Mouse (Mus musculus) heart, adult 2 months (tissue): ENCODE data around the gene Lurap1l. TPM values are rescaled to one million over a fixed set of nuclear protein-coding genes. Genes with fewer than 3 reads are reported as not detected.
A peak's percentile ranks its signal among the peaks of the same experiment; 100 is the strongest.

Experiments used
- DNase-seq, 2 experiments: peaks; one replicate each; pipeline ENCODE4 v3.0.0; 2021
- H3K27ac ChIP-seq: fragments of 200-600 bp; 2 replicates; pipeline ENCODE4 v1.8.1; 2022
- H3K27me3 ChIP-seq: fragments of 200-500 bp; 2 replicates; pipeline ENCODE4 v1.6.1; 2012; ENCODE audit warnings: mild to moderate bottlenecking, low read length, inconsistent platforms, mixed read lengths; ENCODE audit not compliant: control insufficient read depth, insufficient read depth
- H3K36me3 ChIP-seq: fragments of 200-500 bp; 2 replicates; pipeline ENCODE4 v1.6.1; 2012; ENCODE audit warnings: low read length, inconsistent platforms; ENCODE audit not compliant: control insufficient read depth, insufficient read depth
- H3K4me1 ChIP-seq: fragments of 200-500 bp; 2 replicates; pipeline ENCODE4 v1.6.1; 2011; ENCODE audit warnings: low read length; ENCODE audit not compliant: control insufficient read depth, insufficient read depth
- H3K4me3 ChIP-seq: fragments of 200-600 bp; 2 replicates; pipeline ENCODE4 v1.8.1; 2022
- H3K79me2 ChIP-seq: fragments of 200-500 bp; replicated peaks from 2 replicates; pipeline ENCODE4 v1.6.1; 2012; ENCODE audit warnings: mild to moderate bottlenecking, inconsistent platforms, low read length, moderate library complexity, mixed read lengths; ENCODE audit not compliant: control insufficient read depth, insufficient read depth
- H3K9ac ChIP-seq: fragments of 200-500 bp; 2 replicates; pipeline ENCODE4 v1.6.1; 2012; ENCODE audit warnings: low read depth, mild to moderate bottlenecking, control low read depth, inconsistent platforms, low read length, mixed read lengths
- CTCF ChIP-seq: fragments of 200-600 bp; IDR thresholded peaks from 2 replicates; pipeline ENCODE4 v1.8.1; 2022; ENCODE audit warnings: antibody characterized with exemption, mild to moderate bottlenecking, moderate library complexity
- EP300 ChIP-seq: fragments of 200-500 bp; IDR thresholded peaks from 2 replicates; pipeline ENCODE4 v1.6.1; 2011; ENCODE audit warnings: low read depth, low read length, control low read depth; ENCODE audit not compliant: insufficient read depth
- POLR2A ChIP-seq: fragments of 200-500 bp; IDR thresholded peaks from 2 replicates; pipeline ENCODE4 v1.6.1; 2011; ENCODE audit warnings: mild to moderate bottlenecking, low read depth, low read length, control low read depth; ENCODE audit not compliant: insufficient read depth
- WGBS: fragments of 180-500 bp; shearing (Covaris S2); methylation state at CpG from one replicate; pipeline ENCODE4 v1.1.7; 2018; 5-methylcytosine and 5-hydroxymethylcytosine counted together
- intact Hi-C: fragments of 180-260 bp; cut with DNase I; formaldehyde crosslinking; loops from one replicate; pipeline ENCODE4 v1.15.1; 2025
- microRNA-seq, 2 experiments: library from miRNA; unstranded; fragments of <30 nt; microRNA quantifications; one replicate each; pipeline ENCODE4 v1.2.0; 2021
- polyA plus RNA-seq: library from polyadenylated mRNA; depleted of rRNA; stranded (reverse); fragments of >200 nt; gene quantifications from 2 replicates; pipeline ENCODE4 v1.2.3, GENCODE M21; 2012; rRNA removed
- total RNA-seq, 2 experiments: library from RNA; stranded (reverse); gene quantifications; 2 replicates each; pipeline ENCODE4 v1.2.3; 2021

The Lurap1l gene
- total and polyA plus RNA-seq, 3 experiments: 1.2 to 2.0 (median 1.3) TPM

DNA sequence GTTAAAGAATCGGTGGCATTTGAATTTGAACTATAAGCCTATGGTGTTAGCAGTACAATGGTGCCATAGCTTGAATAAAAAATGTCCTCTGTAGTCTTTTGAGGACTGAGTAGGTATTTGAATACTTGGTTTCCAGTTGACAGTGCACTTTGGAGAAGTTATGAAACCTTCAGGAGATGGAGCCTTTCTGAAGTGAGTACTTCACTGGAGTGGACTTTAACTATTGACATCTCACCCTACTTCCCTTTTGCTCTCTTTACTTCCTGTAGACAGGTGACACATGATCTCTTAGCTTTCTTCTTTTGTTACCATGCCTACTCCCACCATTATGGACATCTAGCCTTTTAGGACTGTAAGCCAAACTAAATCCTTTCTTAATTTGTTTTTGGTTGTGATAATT lies 80.4 kb downstream of the Lurap1l start:
- no peaks in the 10 kb centered on the region for H3K79me2 ChIP-seq
- H3K4me3 ChIP-seq: no peak overlapping the region
- H3K36me3 ChIP-seq: no peaks in the 10 kb centered on the region
- no peak overlapping the region for H3K27ac ChIP-seq
- 56% methylated on average over 1 of the region's 1 CpGs for WGBS
- DNase-seq: no peak
- H3K27me3 ChIP-seq: no peaks in the 10 kb centered on the region
- TF ChIP-seq CTCF: no peak
- no peak for TF ChIP-seq POLR2A
- no peak for TF ChIP-seq EP300
- intact Hi-C loops: no loop called here
- H3K9ac ChIP-seq: no peak overlapping the region
- no peaks in the 10 kb centered on the region for H3K4me1 ChIP-seq

DNA sequence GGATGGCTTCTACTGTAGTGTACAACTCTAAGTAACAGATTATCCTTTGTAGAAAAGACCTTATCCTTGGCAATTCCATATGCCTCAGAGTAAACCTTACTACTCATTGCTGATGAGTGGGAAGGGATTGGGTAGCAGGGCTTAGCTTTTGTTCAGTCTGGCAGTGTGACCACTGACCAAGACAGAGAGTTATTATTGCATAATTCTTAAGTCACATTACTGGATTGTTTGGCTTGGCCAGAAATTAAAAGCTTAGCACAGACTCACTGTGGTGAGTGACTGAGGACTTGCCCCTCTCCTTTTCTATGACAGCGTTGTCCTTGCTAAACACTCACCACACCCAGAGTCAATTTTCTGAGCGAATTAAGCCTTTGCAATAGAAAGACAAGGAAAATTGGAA lies 93.1 kb downstream of the Lurap1l start:
- 71% methylated on average over 2 of the region's 2 CpGs for WGBS
- H3K9ac ChIP-seq: no peak overlapping the region
- TF ChIP-seq EP300: no peak
- TF ChIP-seq POLR2A: no peak
- H3K27ac ChIP-seq: no peak overlapping the region
- intact Hi-C loops: no loop called here
- peak in 1 of 2 experiments; percentile 5 for DNase-seq
- no peaks in the 10 kb centered on the region for H3K79me2 ChIP-seq
- H3K4me1 ChIP-seq: no peaks in the 10 kb centered on the region
- no peak overlapping the region for H3K4me3 ChIP-seq
- no peaks in the 10 kb centered on the region for H3K36me3 ChIP-seq
- H3K27me3 ChIP-seq: no peaks in the 10 kb centered on the region

Small RNA genes within 50 kb of the gene (microRNA-seq; reads per million reads assigned to microRNA genes)
- gene Gm27452: 0 reads per million in 2 experiments

Other genes starting within 250 kb of the Lurap1l start
- under 1 TPM; 0.10 to 0.11 TPM for gene Tyrp1, start 76.5 kb upstream of the Lurap1l start, total RNA-seq
- gene Tyrp1, start 76.5 kb upstream of the Lurap1l start, polyA plus RNA-seq: 0.06 and 0.10 TPM in 2 replicates